Mouse (Mus musculus) small intestine, adult 2 months (tissue): ENCODE results near the gene Sema4b.

Experiments
- CTCF ChIP-seq: fragments of 200-500 bp; IDR thresholded peaks from 2 replicates; pipeline ENCODE4 v1.5.1; 2012; ENCODE audit warnings: low read depth, mild to moderate bottlenecking, control low read depth, inconsistent platforms, low read length, moderate library complexity, mixed read lengths; ENCODE audit not compliant: insufficient replicate concordance, insufficient read length; ENCODE audit errors: extremely low read depth
- POLR2A ChIP-seq: fragments of 200-500 bp; IDR thresholded peaks from 2 replicates; pipeline ENCODE4 v1.6.1; 2012; ENCODE audit warnings: low read depth, mild to moderate bottlenecking, control low read depth, inconsistent platforms, low read length, moderate library complexity

DNA sequence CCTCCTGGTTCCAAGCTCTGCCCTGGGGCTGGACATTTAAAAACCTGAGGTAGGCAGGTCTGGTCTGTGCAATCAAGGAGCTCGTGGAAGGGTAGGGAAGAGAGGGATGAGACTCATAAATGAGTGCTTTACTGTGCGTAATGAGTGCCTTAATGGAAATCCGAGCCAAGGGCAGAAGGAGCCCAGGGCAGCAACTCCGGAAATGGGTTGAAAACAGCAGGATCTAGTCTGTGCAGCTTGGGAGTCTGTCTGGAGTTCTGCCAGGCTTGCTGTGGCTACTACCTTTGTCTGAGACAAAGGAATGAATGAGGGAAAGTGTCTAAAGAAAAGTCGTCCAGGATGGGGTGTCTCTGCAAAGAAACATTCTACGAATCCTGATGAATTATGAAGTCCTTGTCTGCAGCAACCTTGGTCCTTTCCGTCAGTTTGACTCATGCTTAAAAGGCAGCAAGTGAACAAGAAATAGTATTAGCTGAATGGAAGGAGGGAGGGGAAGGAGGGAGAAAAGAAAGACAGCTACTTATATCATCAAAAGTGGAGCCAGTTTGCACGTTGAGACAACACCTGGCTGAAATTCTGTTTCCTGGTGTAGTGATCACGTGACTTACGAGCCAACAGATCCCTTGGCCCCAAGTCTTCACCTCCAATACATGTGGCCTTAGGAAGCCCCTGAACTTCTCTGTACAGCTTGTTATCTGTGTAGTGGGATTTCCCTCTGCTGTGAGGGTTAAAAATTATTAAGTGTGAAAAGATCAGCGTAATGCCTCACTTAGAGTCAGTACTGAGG lies 2.7 kb downstream of the Sema4b start:
- TF ChIP-seq CTCF: no peak
- no peak for TF ChIP-seq POLR2A
